Mouse (Mus musculus) limb, embryonic 14.5 days (tissue): Measurements from ENCODE around the gene 4921524J17Rik. TPM values are rescaled to one million over a fixed set of nuclear protein-coding genes. Genes with fewer than 3 reads are reported as not detected.

Experiments used
- ATAC-seq: fragments of 200-750 bp; cut with Nextera tagmentation; 2 replicates; pipeline ENCODE4 v1.8.0; 2017; ENCODE audit warnings: low read depth, moderate number of reproducible peaks, moderate TSS enrichment; ENCODE audit not compliant: low FRiP score
- DNase-seq: peaks from one replicate; pipeline ENCODE4 v3.0.0-alpha.2; 2015; ENCODE audit warnings: low spot score
- H3K27ac ChIP-seq: fragments of 300-500 bp; sonication (generic); replicated peaks from 2 replicates; pipeline ENCODE4 v1.5.1; 2014; ENCODE audit warnings: low read depth, mild to moderate bottlenecking, low read length, moderate library complexity, mixed read lengths
- H3K27me3 ChIP-seq: fragments of 300-500 bp; sonication (generic); 2 replicates; pipeline ENCODE4 v1.6.1; 2014; ENCODE audit warnings: low read length, mixed read lengths; ENCODE audit not compliant: control insufficient read depth, insufficient read depth
- H3K36me3 ChIP-seq: fragments of 300-500 bp; sonication (generic); 2 replicates; pipeline ENCODE4 v1.6.1; 2014; ENCODE audit warnings: mild to moderate bottlenecking, low read length, moderate library complexity, mixed read lengths; ENCODE audit not compliant: control insufficient read depth, insufficient read depth
- H3K4me1 ChIP-seq: fragments of 300-500 bp; sonication (generic); 2 replicates; pipeline ENCODE4 v1.6.1; 2014; ENCODE audit warnings: antibody characterized with exemption, low read length, mixed read lengths; ENCODE audit not compliant: control insufficient read depth, insufficient read depth
- H3K4me2 ChIP-seq: fragments of 300-500 bp; sonication (generic); replicated peaks from 2 replicates; pipeline ENCODE4 v1.6.1; 2014; ENCODE audit warnings: low read depth, mild to moderate bottlenecking, low read length, moderate library complexity; ENCODE audit not compliant: severe bottlenecking
- H3K4me3 ChIP-seq: fragments of 300-500 bp; sonication (generic); replicated peaks from 2 replicates; pipeline ENCODE4 v1.5.1; 2014; ENCODE audit warnings: low read length
- H3K9ac ChIP-seq: fragments of 300-500 bp; sonication (generic); 2 replicates; pipeline ENCODE4 v1.6.1; 2014; ENCODE audit warnings: mild to moderate bottlenecking, low read depth, low read length, moderate library complexity; ENCODE audit not compliant: severe bottlenecking
- H3K9me3 ChIP-seq: fragments of 300-500 bp; sonication (generic); 2 replicates; pipeline ENCODE4 v1.6.1; 2016; ENCODE audit warnings: low read length; ENCODE audit not compliant: control insufficient read depth
- POLR2A ChIP-seq: fragments of 200-500 bp; IDR thresholded peaks from 2 replicates; pipeline ENCODE4 v1.8.0; 2012; ENCODE audit warnings: inconsistent platforms, mild to moderate bottlenecking, moderate library complexity, borderline replicate concordance; ENCODE audit not compliant: insufficient read depth, insufficient read length; ENCODE audit errors: extremely low read depth
- WGBS: fragments of 180-500 bp; shearing (Covaris S2); extraction: QIAGEN DNeasy Blood & Tissue Kit; methylation state at CpG from one replicate; pipeline ENCODE4 v1.1.7; 2014; 5-methylcytosine and 5-hydroxymethylcytosine counted together
- polyA plus RNA-seq, 2 experiments: library from polyadenylated mRNA; depleted of rRNA in 1 of 2; stranded (reverse) in 1 of 2; unstranded in 1 of 2; fragments of >200 nt; fragmentation: Nextera tagmentation in 1 of 2; extraction: Ambion mirVana in 1 of 2; gene quantifications; 2 replicates each; pipeline versions ENCODE4 v1.2.1 to v1.2.3; 2012 to 2014

Gene 4921524J17Rik
- polyA plus RNA-seq, 2 experiments = 24.9 to 46.5 TPM

GRCm38 (mm10) chr8:85379142-85379781 lies 53.4 kb downstream of the 4921524J17Rik start:
- Histone ChIP-seq H3K4me1 (peaks cover 21% of the 10 kb centered on the region), H3K4me2 (no peak overlapping the region), H3K9me3 (no peaks in the 10 kb centered on the region), H3K36me3 (no peaks in the 10 kb centered on the region), H3K27me3 (no peaks in the 10 kb centered on the region), H3K27ac (peak overlapping the region; percentile 68), H3K9ac (no peak overlapping the region), H3K4me3 (no peak overlapping the region)
- ATAC-seq (peak; percentile 72), DNase-seq (peak; percentile 81)
- no peak for TF ChIP-seq POLR2A
- 32% methylated on average over 2 of the region's 2 CpGs for WGBS

- Histone ChIP-seq H3K4me2 (no peak overlapping the region), H3K27me3 (no peaks in the 10 kb centered on the region), H3K36me3 (no peaks in the 10 kb centered on the region), H3K4me3 (no peak overlapping the region), H3K9ac (no peak overlapping the region), H3K9me3 (no peaks in the 10 kb centered on the region), H3K27ac (no peak overlapping the region), H3K4me1 (peaks cover 26% of the 10 kb centered on the region)
- no peak for TF ChIP-seq POLR2A
- ATAC-seq = no peak
- no peak for DNase-seq
- WGBS = 55% methylated on average over 3 of the region's 3 CpGs
Observed at GRCm38 (mm10) chr8:85376516-85376915, 56.1 kb downstream of the 4921524J17Rik start.

- WGBS = 43% methylated on average over 4 of the region's 4 CpGs
- Histone ChIP-seq H3K4me2 (no peak overlapping the region), H3K4me1 (peaks cover 11% of the 10 kb centered on the region), H3K36me3 (no peaks in the 10 kb centered on the region), H3K27me3 (no peaks in the 10 kb centered on the region), H3K9me3 (no peaks in the 10 kb centered on the region), H3K4me3 (no peak overlapping the region), H3K9ac (no peak overlapping the region), H3K27ac (no peak overlapping the region)
- DNase-seq (no peak), ATAC-seq (no peak)
- no peak for TF ChIP-seq POLR2A
Observed at GRCm38 (mm10) chr8:85374286-85374685, 58.3 kb downstream of the 4921524J17Rik start.

GRCm38 (mm10) chr8:85373435-85374039 lies 59.1 kb downstream of the 4921524J17Rik start:
- Histone ChIP-seq H3K27ac (0 out of 2 replicates have a peak overlapping the region, but pooled peaks have one; percentile 19), H3K4me3 (no peak overlapping the region), H3K9me3 (no peaks in the 10 kb centered on the region), H3K4me2 (no peak overlapping the region; the same call in 1 of the 2 replicates), H3K4me1 (peaks cover 7% of the 10 kb centered on the region), H3K9ac (0 out of 2 replicates have a peak overlapping the region, but pooled peaks have one; percentile 16), H3K36me3 (no peaks in the 10 kb centered on the region), H3K27me3 (no peaks in the 10 kb centered on the region)
- DNase-seq (no peak), ATAC-seq (no peak)
- TF ChIP-seq POLR2A = no peak
- 41% methylated on average over 5 of the region's 5 CpGs for WGBS

GRCm38 (mm10) chr8:85372465-85372839 lies 60.2 kb downstream of the 4921524J17Rik start:
- no peaks in the 10 kb centered on the region for H3K27me3 ChIP-seq
- ATAC-seq = no peak
- no peak for DNase-seq
- H3K4me1 ChIP-seq = peaks cover 7% of the 10 kb centered on the region
- H3K9ac ChIP-seq = no peak overlapping the region
- H3K9me3 ChIP-seq = no peaks in the 10 kb centered on the region
- WGBS = 92% methylated on average over 1 of the region's 1 CpGs
- H3K4me2 ChIP-seq = no peak overlapping the region
- no peak overlapping the region for H3K27ac ChIP-seq
- H3K4me3 ChIP-seq = no peak overlapping the region
- no peaks in the 10 kb centered on the region for H3K36me3 ChIP-seq
- no peak for TF ChIP-seq POLR2A
